Mouse (Mus musculus) midbrain, embryonic 14.5 days (tissue): ENCODE results near the gene Eif4g3. TPM values are rescaled to one million over a fixed set of nuclear protein-coding genes. Genes with fewer than 3 reads are reported as not detected.
A peak's percentile ranks its signal among the peaks of the same experiment; 100 is the strongest.

Experiments used
- ATAC-seq: fragments of 200-750 bp; cut with Nextera tagmentation; 2 replicates; pipeline ENCODE4 v1.8.0; 2017; ENCODE audit warnings: moderate number of reproducible peaks, moderate library complexity; ENCODE audit not compliant: low FRiP score, low TSS enrichment
- DNase-seq: peaks from one replicate; pipeline ENCODE4 v3.0.0-alpha.2; 2015
- H3K27ac ChIP-seq: fragments of 300-500 bp; sonication (generic); replicated peaks from 2 replicates; pipeline ENCODE4 v1.5.1; 2014; ENCODE audit warnings: mild to moderate bottlenecking, low read depth, low read length, moderate library complexity
- H3K27me3 ChIP-seq: fragments of 300-500 bp; sonication (generic); 2 replicates; pipeline ENCODE4 v1.6.1; 2014; ENCODE audit warnings: low read length, control low read depth, mixed read lengths; ENCODE audit not compliant: control insufficient read depth, insufficient read depth
- H3K36me3 ChIP-seq: fragments of 300-500 bp; sonication (generic); 2 replicates; pipeline ENCODE4 v1.6.1; 2014; ENCODE audit warnings: low read length, control low read depth; ENCODE audit not compliant: control insufficient read depth, insufficient read depth
- H3K4me1 ChIP-seq: fragments of 300-500 bp; sonication (generic); 2 replicates; pipeline ENCODE4 v1.6.1; 2014; ENCODE audit warnings: mild to moderate bottlenecking, antibody characterized with exemption, low read length, control low read depth; ENCODE audit not compliant: control insufficient read depth, insufficient read depth
- H3K4me2 ChIP-seq: fragments of 300-500 bp; sonication (generic); 2 replicates; pipeline ENCODE4 v1.6.1; 2014; ENCODE audit warnings: mild to moderate bottlenecking, low read length, moderate library complexity
- H3K4me3 ChIP-seq: fragments of 300-500 bp; sonication (generic); replicated peaks from 2 replicates; pipeline ENCODE4 v1.5.1; 2014; ENCODE audit warnings: low read depth, low read length
- H3K9ac ChIP-seq: fragments of 300-500 bp; sonication (generic); replicated peaks from 2 replicates; pipeline ENCODE4 v1.6.1; 2014; ENCODE audit warnings: mild to moderate bottlenecking, low read length, moderate library complexity
- H3K9me3 ChIP-seq: fragments of 300-500 bp; sonication (generic); 2 replicates; pipeline ENCODE4 v1.6.1; 2016; ENCODE audit warnings: low read length, control low read depth, mixed read lengths; ENCODE audit not compliant: control insufficient read depth
- WGBS: fragments of 180-500 bp; shearing (Covaris S2); extraction: QIAGEN DNeasy Blood & Tissue Kit; methylation state at CpG from one replicate; pipeline ENCODE4 v1.1.7; 2014; 5-methylcytosine and 5-hydroxymethylcytosine counted together
- polyA plus RNA-seq: library from polyadenylated mRNA; unstranded; fragments of >200 nt; fragmentation: Nextera tagmentation; extraction: Ambion mirVana; gene quantifications from 2 replicates; pipeline ENCODE4 v1.2.1, GENCODE M21; 2014

Gene Eif4g3
- polyA plus RNA-seq, 1 experiment from 2014 or later = 63.0 TPM

GRCm38 (mm10) chr4:138067858-138068257 is 75.0 kb downstream of the Eif4g3 start:
- no peaks in the 10 kb centered on the region for H3K4me1 ChIP-seq
- H3K9ac ChIP-seq = no peak overlapping the region
- no peak for ATAC-seq
- no peak overlapping the region for H3K4me2 ChIP-seq
- WGBS = 91% methylated on average over 3 of the region's 3 CpGs
- H3K9me3 ChIP-seq = no peaks in the 10 kb centered on the region
- no peaks in the 10 kb centered on the region for H3K27me3 ChIP-seq
- no peak overlapping the region for H3K4me3 ChIP-seq
- no peak for DNase-seq
- H3K36me3 ChIP-seq = peaks cover 35% of the 10 kb centered on the region
- no peak overlapping the region for H3K27ac ChIP-seq

GRCm38 (mm10) chr4:138068598-138068997 is 75.8 kb downstream of the Eif4g3 start:
- no peak overlapping the region for H3K4me3 ChIP-seq
- H3K36me3 ChIP-seq = peaks cover 35% of the 10 kb centered on the region
- H3K9ac ChIP-seq = no peak overlapping the region
- no peak overlapping the region for H3K4me2 ChIP-seq
- no peaks in the 10 kb centered on the region for H3K4me1 ChIP-seq
- DNase-seq (peak; percentile 44), ATAC-seq (no peak)
- H3K9me3 ChIP-seq = no peaks in the 10 kb centered on the region
- H3K27me3 ChIP-seq = no peaks in the 10 kb centered on the region
- no peak overlapping the region for H3K27ac ChIP-seq
- WGBS = 82% methylated on average over 2 of the region's 2 CpGs

- no peaks in the 10 kb centered on the region for H3K27me3 ChIP-seq
- WGBS = 92% methylated on average over 4 of the region's 4 CpGs
- ATAC-seq (no peak), DNase-seq (no peak)
- no peak overlapping the region for H3K9ac ChIP-seq
- H3K4me1 ChIP-seq = no peaks in the 10 kb centered on the region
- H3K9me3 ChIP-seq = no peaks in the 10 kb centered on the region
- H3K4me3 ChIP-seq = no peak overlapping the region
- no peak overlapping the region for H3K27ac ChIP-seq
- H3K4me2 ChIP-seq = no peak overlapping the region
- peaks cover 35% of the 10 kb centered on the region for H3K36me3 ChIP-seq
These were observed 76.5 kb downstream of the Eif4g3 start for GRCm38 (mm10) chr4:138069371-138069770.

- no peak overlapping the region for H3K9ac ChIP-seq
- peaks cover 29% of the 10 kb centered on the region for H3K36me3 ChIP-seq
- H3K4me2 ChIP-seq = no peak overlapping the region
- ATAC-seq (no peak), DNase-seq (no peak)
- H3K4me1 ChIP-seq = no peaks in the 10 kb centered on the region
- no peak overlapping the region for H3K27ac ChIP-seq
- 77% methylated on average over 6 of the region's 6 CpGs for WGBS
- H3K27me3 ChIP-seq = no peaks in the 10 kb centered on the region
- H3K9me3 ChIP-seq = no peaks in the 10 kb centered on the region
- H3K4me3 ChIP-seq = no peak overlapping the region
These were observed 78.7 kb downstream of the Eif4g3 start for GRCm38 (mm10) chr4:138071497-138071896.

GRCm38 (mm10) chr4:138073086-138073485 is 80.3 kb downstream of the Eif4g3 start:
- Histone ChIP-seq H3K4me2 (no peak overlapping the region), H3K4me3 (no peak overlapping the region), H3K4me1 (no peaks in the 10 kb centered on the region), H3K9ac (no peak overlapping the region), H3K27me3 (no peaks in the 10 kb centered on the region), H3K9me3 (no peaks in the 10 kb centered on the region), H3K36me3 (peaks cover 26% of the 10 kb centered on the region), H3K27ac (no peak overlapping the region)
- ATAC-seq = no peak
- no peak for DNase-seq
- WGBS = 95% methylated on average over 11 of the region's 11 CpGs

GRCm38 (mm10) chr4:138073531-138073930 is 80.7 kb downstream of the Eif4g3 start:
- Histone ChIP-seq H3K9me3 (no peaks in the 10 kb centered on the region), H3K27me3 (no peaks in the 10 kb centered on the region), H3K4me3 (no peak overlapping the region), H3K36me3 (peaks cover 23% of the 10 kb centered on the region), H3K4me2 (no peak overlapping the region), H3K4me1 (no peaks in the 10 kb centered on the region), H3K9ac (no peak overlapping the region), H3K27ac (no peak overlapping the region)
- DNase-seq = no peak
- WGBS = 76% methylated on average over 7 of the region's 7 CpGs
- ATAC-seq = no peak

- Histone ChIP-seq H3K4me2 (no peak overlapping the region), H3K9me3 (no peaks in the 10 kb centered on the region), H3K4me3 (no peak overlapping the region), H3K9ac (no peak overlapping the region), H3K36me3 (peaks cover 14% of the 10 kb centered on the region; the same call in 1 of the 2 replicates), H3K27ac (no peak overlapping the region), H3K27me3 (no peaks in the 10 kb centered on the region), H3K4me1 (no peaks in the 10 kb centered on the region)
- no peak for ATAC-seq
- DNase-seq = no peak
- WGBS = 71% methylated on average over 6 of the region's 6 CpGs
These were observed 82.2 kb downstream of the Eif4g3 start for GRCm38 (mm10) chr4:138074896-138075584.

- Histone ChIP-seq H3K9me3 (no peaks in the 10 kb centered on the region), H3K9ac (no peak overlapping the region), H3K4me2 (no peak overlapping the region), H3K4me1 (peaks cover 12% of the 10 kb centered on the region), H3K27ac (no peak overlapping the region), H3K36me3 (peaks cover 7% of the 10 kb centered on the region; the same call in 1 of the 2 replicates), H3K27me3 (no peaks in the 10 kb centered on the region), H3K4me3 (no peak overlapping the region)
- 96% methylated on average over 3 of the region's 3 CpGs for WGBS
- no peak for ATAC-seq
- DNase-seq = no peak
These were observed 85.0 kb downstream of the Eif4g3 start for GRCm38 (mm10) chr4:138077663-138078295.

GRCm38 (mm10) chr4:138079234-138079633 is 86.4 kb downstream of the Eif4g3 start:
- Histone ChIP-seq H3K9ac (no peak overlapping the region), H3K27me3 (no peaks in the 10 kb centered on the region), H3K9me3 (no peaks in the 10 kb centered on the region), H3K27ac (no peak overlapping the region), H3K36me3 (peaks cover 20% of the 10 kb centered on the region), H3K4me3 (no peak overlapping the region), H3K4me2 (no peak overlapping the region), H3K4me1 (peaks cover 12% of the 10 kb centered on the region)
- no peak for ATAC-seq
- no peak for DNase-seq
- 85% methylated on average over 5 of the region's 5 CpGs for WGBS
